Mouse (Mus musculus) T-helper 1 cell (primary cell): ENCODE measurements around the gene Mcf2l.

Experiments used
- in situ Hi-C: fragments of 300-600 bp; cut with MboI, MseI; formaldehyde crosslinking; loops from one replicate; pipeline ENCODE4 v1.15.1; 2025; ENCODE audit warnings: high pct_unique_total_duplicates

Gene Mcf2l

DNA sequence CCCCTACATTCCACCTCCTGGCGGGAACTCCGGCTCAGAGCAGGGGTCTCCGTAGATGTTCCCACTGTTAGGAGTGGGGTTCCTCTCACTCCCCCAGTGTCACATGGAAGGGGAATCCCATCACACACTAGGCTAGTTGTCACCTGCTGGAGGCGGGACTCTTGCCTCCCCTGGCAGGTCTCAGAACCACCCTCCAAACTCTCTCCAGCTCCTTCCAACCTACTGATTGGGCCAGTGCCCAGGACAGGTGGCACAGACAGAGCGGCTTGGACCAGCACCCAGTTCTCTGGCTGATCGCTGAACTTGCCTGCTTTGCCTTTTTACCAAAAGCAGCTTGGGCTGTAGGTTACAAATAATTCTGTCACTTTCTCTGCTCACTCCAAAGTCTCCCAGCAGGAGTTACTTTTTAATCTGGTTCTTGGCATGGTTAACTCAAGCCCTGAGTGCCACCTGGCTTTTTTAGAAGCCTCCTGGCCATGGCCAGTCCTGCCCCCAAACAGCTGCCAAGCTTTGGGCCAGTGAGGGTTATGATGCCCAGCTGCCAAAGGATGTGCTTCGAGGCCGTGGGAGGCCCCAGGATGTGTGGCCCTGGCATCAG lies 687 bp downstream of the Mcf2l start:
- in situ Hi-C loops = no loop called here

DNA sequence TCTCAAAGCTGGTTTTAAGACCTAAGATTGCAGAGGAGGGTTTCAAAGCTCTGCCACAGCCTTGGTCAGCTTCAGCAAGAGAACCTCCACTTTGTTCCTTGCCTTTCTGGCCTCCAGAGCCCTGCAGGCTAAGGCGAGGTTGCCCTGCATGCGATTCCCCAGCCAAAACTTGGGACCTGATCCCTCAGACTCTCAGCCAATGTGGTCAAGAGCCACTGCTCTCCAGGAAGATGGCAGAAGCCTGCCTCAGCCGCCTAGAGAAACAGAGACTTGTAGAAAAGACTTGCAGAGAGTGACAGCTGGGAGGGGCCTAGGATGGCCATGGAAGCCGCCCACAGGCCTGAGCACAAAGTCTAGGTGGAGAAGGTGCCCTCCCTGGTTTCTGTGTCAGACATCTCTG lies 1.4 kb downstream of the Mcf2l start:
- in situ Hi-C loops = no loop called here

DNA sequence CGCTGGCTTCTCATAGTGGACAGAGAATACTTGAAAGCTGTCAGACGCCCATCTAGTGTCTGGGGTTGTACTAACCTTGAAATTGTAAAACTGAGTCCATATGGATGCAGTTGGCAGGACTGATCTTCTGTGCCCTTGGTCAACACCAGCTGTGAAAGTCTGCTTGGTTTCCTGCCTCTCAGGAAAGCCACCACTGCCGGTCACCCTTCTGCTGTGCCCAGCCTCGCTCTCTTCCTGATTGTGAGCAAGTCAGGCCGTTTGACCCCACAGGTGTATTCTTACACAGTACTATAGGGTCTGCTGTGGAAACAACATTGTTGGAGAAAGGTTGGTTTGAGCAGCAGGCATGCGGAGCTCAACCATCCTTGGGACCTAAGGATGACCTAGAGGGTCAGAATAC lies 3.5 kb downstream of the Mcf2l start:
- in situ Hi-C loops = no loop called here

DNA sequence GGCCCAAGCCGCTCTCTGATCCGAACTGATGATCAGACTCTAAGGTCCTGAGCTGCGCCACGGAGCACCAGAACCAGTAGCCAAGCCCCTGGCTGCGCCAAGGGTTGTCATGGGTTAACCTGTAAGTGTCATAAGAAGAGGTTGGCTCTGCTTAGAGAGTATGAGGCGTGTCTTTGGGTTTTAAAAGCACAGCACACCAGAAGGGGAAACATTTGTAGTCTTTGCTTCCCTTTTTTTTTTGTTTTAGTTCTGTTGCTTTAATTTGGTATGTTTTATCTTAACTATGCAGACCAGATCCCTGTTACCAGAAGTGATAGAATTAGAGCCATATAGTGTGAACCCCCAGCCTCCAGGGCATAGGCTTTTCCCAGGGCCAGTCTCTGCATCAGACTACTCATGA lies 6.6 kb downstream of the Mcf2l start:
- in situ Hi-C loops = no loop called here

GRCm38 (mm10) chr8:12883051-12884004 lies 9.7 kb downstream of the Mcf2l start:
- in situ Hi-C loops = no loop called here

DNA sequence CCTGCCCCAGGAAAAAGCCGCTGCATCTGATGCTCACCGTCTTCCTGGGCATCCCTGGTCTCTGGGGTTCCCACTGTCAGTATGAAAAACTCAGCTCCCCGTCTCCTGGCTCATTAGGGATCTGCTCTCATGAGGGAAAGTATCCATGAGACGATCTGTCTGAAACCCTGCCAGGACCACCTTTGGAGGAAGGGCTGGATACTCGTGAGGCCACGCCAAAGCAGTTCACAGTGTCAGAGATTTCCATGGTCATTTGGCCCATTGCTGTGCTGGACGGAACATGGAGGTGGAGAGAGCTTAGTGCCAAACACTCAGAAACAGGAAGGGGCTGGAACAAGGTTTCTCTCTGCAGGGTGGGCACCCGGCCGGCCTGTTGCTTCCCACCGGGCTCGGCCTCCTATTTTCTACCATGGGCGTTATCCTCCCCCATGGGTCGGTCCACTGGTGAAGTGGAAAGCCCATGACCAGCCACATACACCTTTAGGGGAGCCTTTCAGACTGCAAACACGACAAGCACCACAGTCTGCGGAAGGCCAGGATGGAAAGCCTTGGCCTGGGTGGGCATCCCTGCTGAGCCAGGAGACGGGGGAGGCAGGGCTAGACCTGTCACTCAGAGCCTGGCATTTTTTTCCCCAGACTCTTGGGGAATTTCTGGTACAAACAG lies 14.3 kb downstream of the Mcf2l start:
- in situ Hi-C loops = no loop called here

GRCm38 (mm10) chr8:12889046-12889598 lies 15.5 kb downstream of the Mcf2l start:
- in situ Hi-C loops = no loop called here

- in situ Hi-C loops = no loop called here
Observed at GRCm38 (mm10) chr8:12892882-12893446, 19.4 kb downstream of the Mcf2l start.

DNA sequence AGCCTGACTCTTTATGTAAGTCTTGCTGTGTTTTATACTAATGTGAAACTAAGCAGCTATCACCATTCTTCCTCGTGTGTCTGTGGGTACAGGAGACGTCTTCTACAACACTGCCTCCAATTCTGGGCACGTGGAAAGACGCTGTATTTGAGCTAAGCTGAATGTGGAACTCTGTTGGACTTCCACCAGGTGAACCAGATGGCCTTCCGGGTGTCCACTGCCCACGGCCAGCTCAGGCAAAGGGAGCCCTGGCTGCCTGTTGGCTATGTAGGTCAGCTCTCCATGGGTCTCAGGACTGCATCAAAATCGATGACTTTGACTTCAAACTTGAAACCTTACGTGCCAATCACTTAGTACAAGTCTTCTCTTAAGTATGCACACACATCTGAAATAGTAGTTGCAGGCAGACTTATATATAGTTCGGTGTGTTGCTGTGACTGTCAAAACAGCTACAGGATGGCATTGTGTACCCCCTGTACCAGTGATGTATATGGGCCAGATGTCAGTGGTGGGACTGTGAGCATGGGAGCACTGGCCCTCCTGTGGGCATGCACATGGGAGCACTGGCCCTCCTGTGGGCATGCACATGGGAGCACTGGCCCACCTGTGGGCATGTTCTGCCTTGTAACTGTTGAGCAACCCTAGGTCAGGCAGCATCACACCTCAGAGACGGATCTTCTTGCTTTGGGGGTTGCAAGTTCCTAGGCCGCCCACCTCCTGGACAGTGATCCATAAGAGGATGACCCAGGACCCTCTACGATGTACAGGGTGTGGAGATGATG lies 20.4 kb downstream of the Mcf2l start:
- in situ Hi-C loops = no loop called here

- in situ Hi-C loops = no loop called here
Observed at GRCm38 (mm10) chr8:12894783-12895534, 21.4 kb downstream of the Mcf2l start.

GRCm38 (mm10) chr8:12895535-12896150 lies 22.0 kb downstream of the Mcf2l start:
- in situ Hi-C loops = no loop called here

DNA sequence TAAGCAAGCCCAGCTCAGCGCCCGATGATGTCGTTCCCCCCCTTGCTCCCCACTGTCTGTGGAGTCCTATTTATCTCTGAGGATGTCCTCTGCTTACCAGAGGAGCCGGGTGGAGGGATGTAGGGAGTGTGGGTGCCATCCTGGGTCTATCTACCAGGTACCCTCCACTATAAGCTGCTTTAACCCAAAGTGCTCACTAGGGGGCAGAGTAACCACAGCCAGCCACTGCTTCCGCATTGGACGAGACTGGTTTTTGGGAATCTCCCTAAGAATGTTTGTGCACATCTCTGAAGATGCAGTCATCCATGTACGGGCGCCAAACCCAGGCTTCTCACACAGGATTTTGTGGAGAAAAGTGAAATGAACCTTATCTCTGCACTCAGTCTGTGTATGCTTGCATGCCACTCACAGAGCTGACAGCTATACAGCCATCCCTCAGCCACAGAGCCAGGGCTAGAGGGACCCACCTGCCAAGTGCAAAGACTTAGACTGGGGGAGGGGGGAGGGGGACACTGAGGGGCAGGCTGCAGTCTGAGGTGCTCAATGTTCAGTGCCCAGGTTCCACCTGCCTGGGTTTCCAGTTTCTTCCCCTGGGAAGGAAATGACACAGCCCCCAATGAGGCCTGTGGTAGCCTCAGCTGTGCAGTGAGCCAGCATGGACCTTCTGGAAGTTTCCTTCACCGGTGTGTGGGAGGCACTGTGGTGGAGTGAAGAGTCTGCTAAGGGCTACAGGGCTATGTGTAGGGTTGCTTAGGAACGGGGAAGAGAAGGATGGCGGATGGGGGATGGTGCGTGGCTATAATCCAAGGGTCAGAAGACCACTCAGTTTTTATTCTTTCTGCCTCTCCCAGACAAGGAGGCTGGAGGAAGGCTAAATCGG lies 23.1 kb downstream of the Mcf2l start:
- in situ Hi-C loops = no loop called here

- in situ Hi-C loops = no loop called here
Observed at GRCm38 (mm10) chr8:12897815-12898214, 24.2 kb downstream of the Mcf2l start.

- in situ Hi-C loops = no loop called here
Observed at GRCm38 (mm10) chr8:12903790-12904415, 30.3 kb downstream of the Mcf2l start.

DNA sequence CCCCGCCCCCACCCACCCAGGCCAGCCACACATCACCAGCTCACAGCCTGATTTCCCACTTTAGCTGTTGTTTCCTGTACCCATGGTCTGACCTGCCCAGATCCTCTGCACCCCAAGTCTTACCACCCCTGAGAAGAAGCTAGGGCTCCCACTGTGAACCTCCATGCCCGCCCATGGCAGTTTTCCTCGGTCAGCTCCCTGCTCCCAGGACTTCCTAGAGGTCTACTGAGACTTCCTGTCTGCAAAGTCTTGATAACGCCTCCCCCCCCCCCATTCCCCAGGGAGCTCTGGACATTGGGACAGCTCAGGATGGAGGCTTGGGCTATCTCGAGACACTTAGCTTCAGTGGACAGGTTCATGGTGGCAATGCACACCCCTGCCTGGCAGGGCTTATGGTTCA lies 31.5 kb downstream of the Mcf2l start:
- in situ Hi-C loops = no loop called here

DNA sequence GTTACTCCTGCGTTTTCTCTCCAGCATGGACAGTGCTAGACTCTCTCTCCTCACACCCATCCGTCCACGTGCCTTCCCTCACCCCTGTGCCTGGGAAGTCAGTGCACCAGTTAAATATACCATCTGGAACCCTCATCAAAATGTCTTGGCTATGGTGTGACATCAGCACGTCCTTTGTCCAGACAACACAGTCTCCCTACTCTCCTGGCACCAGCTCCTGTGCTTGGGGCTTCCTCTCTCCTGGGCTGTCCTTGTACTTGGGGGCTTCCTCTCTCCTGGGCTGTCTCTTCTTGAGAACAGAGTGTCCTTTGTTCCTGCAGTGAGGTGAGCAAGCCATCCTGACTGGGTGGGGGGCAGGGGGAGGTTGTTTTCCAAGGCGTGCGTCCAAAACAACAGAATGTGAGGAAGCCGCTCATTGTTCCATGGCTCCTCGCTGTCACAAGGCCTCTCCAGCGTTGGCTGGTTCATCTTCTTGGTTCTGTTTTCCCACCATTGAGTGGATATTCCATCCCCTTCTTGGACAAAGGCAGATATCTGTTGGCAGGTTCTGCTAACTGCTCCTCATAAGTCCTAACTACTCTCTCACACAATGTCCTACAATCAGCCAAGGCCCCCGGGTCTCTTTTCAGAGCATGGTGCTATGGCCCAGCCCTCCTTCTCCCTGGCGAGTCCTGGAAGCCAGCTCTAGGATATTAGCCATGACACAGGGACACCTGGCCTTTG lies 32.2 kb downstream of the Mcf2l start:
- in situ Hi-C loops = no loop called here

DNA sequence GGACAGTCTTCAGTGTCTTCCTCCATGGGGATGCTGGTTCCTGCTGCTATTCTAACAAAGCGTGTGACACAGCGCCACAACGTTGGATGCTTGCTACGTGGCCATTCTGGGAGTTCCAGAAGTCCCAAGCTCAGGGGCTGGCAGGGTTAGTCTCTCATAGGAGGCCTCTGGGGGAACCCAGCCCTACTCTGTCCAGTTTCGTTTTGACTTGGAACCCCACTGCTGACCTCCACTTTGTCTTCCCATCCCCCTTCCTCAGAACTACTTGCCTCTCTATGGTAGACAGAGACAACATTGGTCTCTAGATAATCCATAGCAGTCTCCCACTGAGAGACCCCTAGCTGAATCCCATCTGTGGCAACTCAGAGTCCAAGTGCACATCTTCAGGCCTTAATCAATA lies 33.0 kb downstream of the Mcf2l start:
- in situ Hi-C loops = no loop called here

DNA sequence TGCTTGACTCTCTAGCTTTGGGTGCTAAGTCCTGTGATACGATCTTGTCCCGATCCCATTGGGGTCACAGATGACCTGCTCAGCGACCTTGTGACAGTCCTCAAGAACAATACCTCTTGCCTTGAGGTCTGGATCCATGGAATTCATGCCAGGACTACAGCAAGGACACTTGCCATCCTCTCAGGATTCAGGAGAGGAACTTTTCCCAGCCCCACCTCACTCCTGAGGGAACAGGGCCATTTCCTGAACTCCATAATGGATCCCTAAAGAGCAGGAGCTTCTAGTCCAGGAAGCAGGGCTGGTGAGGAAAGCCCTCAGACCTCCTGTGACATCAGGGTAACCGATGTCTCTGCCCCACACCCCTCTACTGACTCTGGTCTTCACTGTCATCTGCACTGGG lies 34.1 kb downstream of the Mcf2l start:
- in situ Hi-C loops = no loop called here
